Mouse (Mus musculus) E14TG2a.4 (cell line): Measurements from ENCODE around the gene Abcb1a.
"Not testable (repeated sequence)": the region's sequence is repeated elsewhere in the genome, so short reads cannot be mapped to it uniquely, and the experiment has no call there.

Source experiments
- H3K27me3 ChIP-seq: 2 replicates; pipeline ENCODE4 v1.6.1; 2014; ENCODE audit warnings: low read length, control low read depth; ENCODE audit not compliant: insufficient read depth
- H3K36me3 ChIP-seq: 2 replicates; pipeline ENCODE4 v1.6.1; 2014; ENCODE audit warnings: low read length, control low read depth; ENCODE audit not compliant: insufficient read depth
- H3K4me1 ChIP-seq: replicated peaks from 2 replicates; pipeline ENCODE4 v1.6.1; 2014; ENCODE audit warnings: low read depth, low read length, control low read depth
- H3K4me3 ChIP-seq: replicated peaks from 2 replicates; pipeline ENCODE4 v1.5.1; 2014; ENCODE audit warnings: mild to moderate bottlenecking, low read length
- H3K9me3 ChIP-seq: 2 replicates; pipeline ENCODE4 v1.6.1; 2014; ENCODE audit warnings: low read length, control low read depth
- CTCF ChIP-seq: conservative IDR thresholded peaks from 2 replicates; pipeline ENCODE4 v1.5.1; 2014; ENCODE audit warnings: low read length
- NANOG ChIP-seq: IDR thresholded peaks from 2 replicates; pipeline ENCODE4 v1.6.1; 2014; ENCODE audit warnings: borderline replicate concordance, low read length, mixed read lengths
- POU5F1 ChIP-seq: IDR thresholded peaks from 2 replicates; pipeline ENCODE4 v1.6.1; 2014; ENCODE audit warnings: low read length, borderline replicate concordance

The Abcb1a gene

GRCm38 (mm10) chr5:8736389-8736788 is 76.5 kb downstream of the Abcb1a start:
- no peak for TF ChIP-seq CTCF
- no peak for TF ChIP-seq NANOG
- TF ChIP-seq POU5F1: no peak
- Histone ChIP-seq H3K27me3 (no peaks in the 10 kb centered on the region), H3K36me3 (peaks cover 65% of the 10 kb centered on the region), H3K4me3 (no peak overlapping the region), H3K4me1 (peaks cover 26% of the 10 kb centered on the region), H3K9me3 (peaks cover 9% of the 10 kb centered on the region)

- H3K27me3 ChIP-seq: no peaks in the 10 kb centered on the region
- H3K36me3 ChIP-seq: peaks cover 66% of the 10 kb centered on the region
- no peak for TF ChIP-seq CTCF
- TF ChIP-seq NANOG: no peak
- TF ChIP-seq POU5F1: no peak
- no peak overlapping the region for H3K4me3 ChIP-seq
- H3K9me3 ChIP-seq: peaks cover 9% of the 10 kb centered on the region
- peaks cover 22% of the 10 kb centered on the region for H3K4me1 ChIP-seq
Observed at GRCm38 (mm10) chr5:8737062-8737461, 77.2 kb downstream of the Abcb1a start.

GRCm38 (mm10) chr5:8747244-8747643 is 87.4 kb downstream of the Abcb1a start:
- H3K4me3 ChIP-seq, H3K4me1 ChIP-seq, H3K9me3 ChIP-seq, H3K27me3 ChIP-seq: not testable (repeated sequence)
- peaks cover 53% of the 10 kb centered on the region for H3K36me3 ChIP-seq

GRCm38 (mm10) chr5:8772866-8773265 is 113.0 kb downstream of the Abcb1a start:
- Histone ChIP-seq H3K27me3 (no peaks in the 10 kb centered on the region), H3K4me1 (no peaks in the 10 kb centered on the region), H3K4me3 (no peak overlapping the region), H3K9me3 (0 out of 2 replicates have a peak, but pooled peaks cover 4% of the 10 kb centered on the region), H3K36me3 (no peaks in the 10 kb centered on the region)
- no peak for TF ChIP-seq POU5F1
- TF ChIP-seq NANOG: no peak
- no peak for TF ChIP-seq CTCF

GRCm38 (mm10) chr5:8778311-8778710 is 118.4 kb downstream of the Abcb1a start:
- TF ChIP-seq CTCF: no peak
- TF ChIP-seq POU5F1: no peak
- no peak for TF ChIP-seq NANOG
- H3K4me1 ChIP-seq: no peaks in the 10 kb centered on the region

GRCm38 (mm10) chr5:8778751-8779150 is 118.9 kb downstream of the Abcb1a start:
- Histone ChIP-seq H3K4me3 (no peak overlapping the region), H3K9me3 (peaks cover 8% of the 10 kb centered on the region), H3K36me3 (no peaks in the 10 kb centered on the region), H3K27me3 (no peaks in the 10 kb centered on the region), H3K4me1 (no peaks in the 10 kb centered on the region)
- TF ChIP-seq POU5F1 (no peak), NANOG (no peak), CTCF (no peak)

More at GRCm38 (mm10) chr5:8778311-8778710, 118.4 kb downstream of the Abcb1a start:
- H3K9me3 ChIP-seq: peaks cover 5% of the 10 kb centered on the region
- no peak overlapping the region for H3K4me3 ChIP-seq
- H3K36me3 ChIP-seq: no peaks in the 10 kb centered on the region
- H3K27me3 ChIP-seq: no peaks in the 10 kb centered on the region

GRCm38 (mm10) chr5:8792281-8792680 is 132.4 kb downstream of the Abcb1a start:
- H3K4me3 ChIP-seq: no peak overlapping the region
- peaks cover 8% of the 10 kb centered on the region for H3K4me1 ChIP-seq
- H3K9me3 ChIP-seq: no peaks in the 10 kb centered on the region
- H3K27me3 ChIP-seq: no peaks in the 10 kb centered on the region
- H3K36me3 ChIP-seq: no peaks in the 10 kb centered on the region
- TF ChIP-seq POU5F1 (no peak), CTCF (no peak), NANOG (no peak)
